Comparison of ENCODE assay signal across 8 mouse cellular contexts in the genomic region with DNA sequence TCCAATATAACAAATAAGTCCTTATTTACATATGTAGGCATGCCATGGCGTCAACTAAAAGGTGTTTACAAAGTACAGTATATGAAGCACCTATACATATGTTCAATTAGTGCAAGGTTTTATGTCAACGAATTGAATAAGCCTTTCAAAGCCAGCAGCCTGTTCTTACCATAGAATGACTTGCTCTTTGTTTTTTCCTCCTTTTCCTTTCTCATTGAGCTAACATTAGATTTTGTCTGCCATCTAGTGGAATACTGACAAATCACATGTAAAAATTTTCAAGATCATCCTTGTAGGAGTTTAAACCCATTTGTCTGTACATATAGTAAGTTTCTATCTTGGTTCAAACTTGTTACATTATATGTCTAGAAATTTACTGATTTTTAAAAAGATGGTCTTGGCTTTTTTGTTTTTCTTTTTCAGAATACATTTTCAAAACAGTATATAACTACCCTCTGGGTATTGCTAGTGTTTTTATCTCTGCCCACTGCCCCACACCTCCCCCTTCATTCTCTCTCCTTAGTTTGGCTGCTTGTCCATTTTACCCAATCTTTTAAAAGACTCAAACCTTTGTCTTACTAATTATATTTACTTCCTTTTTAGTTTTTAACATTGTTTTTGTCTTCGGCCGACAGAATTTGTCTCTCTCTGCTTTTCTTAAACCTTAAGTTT.
DNase-seq lines count a peak whose midpoint lies in the region; ATAC-seq and TF ChIP-seq lines count a peak whose summit lies in the region.

No protein-coding gene starts in this region.

- in situ Hi-C loops in ES-E14 (cut with MboI; ENCODE audit: low sequenced_read_pairs in 2 of 2, unreplicated experiment in 2 of 2): loop anchor here (25.0 kb wide), 1 partner anchor 829 kb away; no protein-coding TSS in a partner anchor

- H3K4me2 ChIP-seq in intestine, postnatal 0 days (replicated peaks; ENCODE audit: low read depth): no peak overlapping the region
- H3K4me2 ChIP-seq in intestine, embryonic 15.5 days (replicated peaks): no peak overlapping the region

- no peak overlapping the region for H3K9ac ChIP-seq in intestine, postnatal 0 days (ENCODE audit: low read depth, low read length)
- no peak overlapping the region for H3K9ac ChIP-seq in intestine, embryonic 15.5 days
- no peak overlapping the region for H3K9ac ChIP-seq in ES-E14 (ENCODE audit: insufficient read depth, low read depth, low read length, poor library complexity, severe bottlenecking)

- no peaks in the 10 kb centered on the region for H3K36me3 ChIP-seq in intestine, postnatal 0 days (ENCODE audit: control insufficient read depth, insufficient read depth)
- no peaks in the 10 kb centered on the region for H3K36me3 ChIP-seq in intestine, embryonic 15.5 days
- no peaks in the 10 kb centered on the region for H3K36me3 ChIP-seq in ES-E14 (ENCODE audit: control insufficient read depth, insufficient read depth, low read length, poor library complexity, severe bottlenecking)

- WGBS in intestine, postnatal 0 days: 64% methylated on average over 4 of the region's 4 CpGs
- 58% methylated on average over 4 of the region's 4 CpGs for WGBS in intestine, embryonic 15.5 days

- peak; percentile 75 for TF ChIP-seq CTCF in intestine, postnatal 0 days (IDR thresholded peaks at IDR 0.05; ENCODE audit: low read depth)

- no peak overlapping the region for H3K4me3 ChIP-seq in intestine, postnatal 0 days (ENCODE audit: low read depth, low read length)
- no peak overlapping the region for H3K4me3 ChIP-seq in intestine, embryonic 15.5 days (replicated peaks)
- no peak overlapping the region for H3K4me3 ChIP-seq in ES-E14 (ENCODE audit: insufficient read depth in 1 of 2, low read depth in 1 of 2, low read length in 2 of 2, poor library complexity in 1 of 2, severe bottlenecking in 1 of 2)

- no peak for ATAC-seq in intestine, postnatal 0 days
- ATAC-seq in intestine, embryonic 15.5 days: no peak
- peak; percentile 86 for ATAC-seq in megakaryocyte progenitor cell, adult 5-6 weeks (replicated peaks; ENCODE audit: poor library complexity)
- no peak for ATAC-seq in monocyte, adult 5-6 weeks (replicated peaks; ENCODE audit: insufficient number of reproducible peaks, low FRiP score, low TSS enrichment, poor library complexity, severe bottlenecking)

- H3K27ac ChIP-seq in intestine, postnatal 0 days (ENCODE audit: low read depth, low read length): no peak overlapping the region
- no peak overlapping the region for H3K27ac ChIP-seq in intestine, embryonic 15.5 days
- no peak overlapping the region for H3K27ac ChIP-seq in ES-E14 (ENCODE audit: insufficient read depth, low read depth, low read length, poor library complexity, severe bottlenecking)

- no peaks in the 10 kb centered on the region for H3K4me1 ChIP-seq in intestine, postnatal 0 days (replicated peaks; ENCODE audit: control insufficient read depth, insufficient read depth, low read length)
- no peaks in the 10 kb centered on the region for H3K4me1 ChIP-seq in intestine, embryonic 15.5 days (replicated peaks)
- no peaks in the 10 kb centered on the region for H3K4me1 ChIP-seq in ES-E14 (ENCODE audit: control insufficient read depth in 2 of 2, insufficient read depth in 2 of 2, low read length in 2 of 2, poor library complexity in 1 of 2)

- DNase-seq in ES-E14 (ENCODE audit: low read depth, low spot score): peak; percentile 35
- peak; percentile 45 for DNase-seq in embryo, embryonic 11.5 days (ENCODE audit: low read depth, low spot score)
- DNase-seq in thymus, postnatal 4 days: no peak
- DNase-seq in kidney, postnatal 10 days: no peak

- H3K9me3 ChIP-seq in intestine, postnatal 0 days (ENCODE audit: control insufficient read depth): no peaks in the 10 kb centered on the region
- no peaks in the 10 kb centered on the region for H3K9me3 ChIP-seq in intestine, embryonic 15.5 days
- no peaks in the 10 kb centered on the region for H3K9me3 ChIP-seq in ES-E14 (ENCODE audit: control insufficient read depth, insufficient read depth, low read depth, low read length)

- H3K27me3 ChIP-seq in intestine, postnatal 0 days (replicated peaks; ENCODE audit: control insufficient read depth, insufficient read depth, low read length): no peaks in the 10 kb centered on the region
- H3K27me3 ChIP-seq in intestine, embryonic 15.5 days (replicated peaks): no peaks in the 10 kb centered on the region

TF ChIP-seq in ES-E14, 5 proteins besides CTCF, POLR2A, EP300 and RAD21:
- TF ChIP-seq CHD2 (IDR thresholded peaks at IDR 0.05; ENCODE audit: low read depth, low read length) (no peak), MAFK (IDR thresholded peaks at IDR 0.05; ENCODE audit: insufficient read depth, low read depth, low read length) (no peak), ZNF384 (IDR thresholded peaks at IDR 0.05; ENCODE audit: low read depth, low read length) (no peak), HCFC1 (IDR thresholded peaks at IDR 0.05; ENCODE audit: borderline replicate concordance, insufficient read depth, low read length) (no peak), ZC3H11A (IDR thresholded peaks at IDR 0.05; ENCODE audit: borderline replicate concordance, low read depth, low read length) (0 out of 2 replicates have a peak, but pooled peaks have one; percentile 53)

Comparison
In these comparisons a context has a peak if more than half of its experiments do, and no peak if none do; other contexts are left out.
1. DNase-seq: peak in ES-E14 (single experiment) and embryo, embryonic 11.5 days (single experiment); none in thymus, postnatal 4 days (single experiment) and kidney, postnatal 10 days (single experiment).